Mouse (Mus musculus) adrenal gland, postnatal 14 days (tissue): ENCODE measurements around the gene Col16a1. TPM values are rescaled to one million over a fixed set of nuclear protein-coding genes. Genes with fewer than 3 reads are reported as not detected.
A peak's percentile ranks its signal among the peaks of the same experiment; 100 is the strongest.

Source experiments
- DNase-seq: peaks from one replicate; pipeline ENCODE4 v3.0.0; 2021; ENCODE audit warnings: mixed read lengths
- total RNA-seq: library from RNA; stranded (reverse); gene quantifications from 2 replicates; pipeline ENCODE4 v1.2.3, GENCODE M21; 2021

Gene Col16a1
- total RNA-seq, 1 experiment from 2014 or later, result 21.3 TPM

GRCm38 (mm10) chr4:130084331-130084945 lies 36.8 kb downstream of the Col16a1 start:
- peak; percentile 68 for DNase-seq

- DNase-seq, result no peak
These were observed 37.7 kb downstream of the Col16a1 start for GRCm38 (mm10) chr4:130085246-130085820.

- peak; percentile 93 for DNase-seq
These were observed 39.7 kb downstream of the Col16a1 start for GRCm38 (mm10) chr4:130087293-130087692.

- DNase-seq, result no peak
These were observed 47.5 kb downstream of the Col16a1 start for GRCm38 (mm10) chr4:130095137-130095536.

GRCm38 (mm10) chr4:130101183-130101582 lies 53.5 kb downstream of the Col16a1 start:
- DNase-seq, result no peak

- no peak for DNase-seq
These were observed 54.5 kb downstream of the Col16a1 start, which contains the start of gene Pef1 for GRCm38 (mm10) chr4:130102111-130102651. Gene Pef1, plus strand, starts transcription at chr4:130102558.

GRCm38 (mm10) chr4:130103632-130104031 lies 56.0 kb downstream of the Col16a1 start:
- no peak for DNase-seq

GRCm38 (mm10) chr4:130104584-130104983 lies 56.9 kb downstream of the Col16a1 start:
- DNase-seq, result no peak

- no peak for DNase-seq
These were observed 59.4 kb downstream of the Col16a1 start for GRCm38 (mm10) chr4:130107065-130107443.

GRCm38 (mm10) chr4:130107444-130108131 lies 59.9 kb downstream of the Col16a1 start:
- DNase-seq, result peak; percentile 99

GRCm38 (mm10) chr4:130108929-130109328 lies 61.3 kb downstream of the Col16a1 start:
- DNase-seq, result no peak

GRCm38 (mm10) chr4:130109666-130110065 lies 62.0 kb downstream of the Col16a1 start:
- no peak for DNase-seq

GRCm38 (mm10) chr4:130110091-130110490 lies 62.5 kb downstream of the Col16a1 start:
- no peak for DNase-seq

GRCm38 (mm10) chr4:130112299-130112698 lies 64.7 kb downstream of the Col16a1 start:
- DNase-seq, result peak; percentile 74

GRCm38 (mm10) chr4:130112732-130113131 lies 65.1 kb downstream of the Col16a1 start:
- DNase-seq, result no peak

- DNase-seq, result no peak
These were observed 73.1 kb downstream of the Col16a1 start for GRCm38 (mm10) chr4:130120752-130121151.

GRCm38 (mm10) chr4:130121560-130121959 lies 73.9 kb downstream of the Col16a1 start:
- no peak for DNase-seq

- no peak for DNase-seq
These were observed 75.4 kb downstream of the Col16a1 start for GRCm38 (mm10) chr4:130123020-130123419.

GRCm38 (mm10) chr4:130124110-130124509 lies 76.5 kb downstream of the Col16a1 start:
- no peak for DNase-seq

GRCm38 (mm10) chr4:130125164-130125563 lies 77.5 kb downstream of the Col16a1 start:
- no peak for DNase-seq

- DNase-seq, result peak; percentile 69
These were observed 78.3 kb downstream of the Col16a1 start for GRCm38 (mm10) chr4:130125935-130126334.

- DNase-seq, result no peak
These were observed 81.3 kb downstream of the Col16a1 start for GRCm38 (mm10) chr4:130128907-130129306.

- no peak for DNase-seq
These were observed 82.4 kb downstream of the Col16a1 start for GRCm38 (mm10) chr4:130130082-130130481.
